Mouse (Mus musculus) forebrain, embryonic 16.5 days (tissue): ENCODE measurements at regions not wholly inside any gene's neighbourhood (a gene's known extent, or its start where the extent isn't known, plus 50 kb on each side); places are given as distances from the start of the nearest gene placed in this dataset.

Source experiments
- ATAC-seq: fragments of 200-750 bp; cut with Nextera tagmentation; 2 replicates; pipeline ENCODE4 v1.8.0; 2017; ENCODE audit warnings: mild to moderate bottlenecking, moderate library complexity
- H3K27ac ChIP-seq: fragments of 300-500 bp; sonication (generic); 2 replicates; pipeline ENCODE4 v1.5.1; 2014; ENCODE audit warnings: low read length, control low read depth
- H3K27me3 ChIP-seq: fragments of 300-500 bp; sonication (generic); replicated peaks from 2 replicates; pipeline ENCODE4 v1.6.1; 2014; ENCODE audit warnings: low read length; ENCODE audit not compliant: control insufficient read depth, insufficient read depth
- H3K36me3 ChIP-seq: fragments of 300-500 bp; sonication (generic); 2 replicates; pipeline ENCODE4 v1.6.1; 2014; ENCODE audit not compliant: control insufficient read depth, insufficient read depth
- H3K4me1 ChIP-seq: fragments of 300-500 bp; sonication (generic); replicated peaks from 2 replicates; pipeline ENCODE4 v1.6.1; 2014; ENCODE audit warnings: low read length; ENCODE audit not compliant: control insufficient read depth, insufficient read depth
- H3K4me2 ChIP-seq: fragments of 300-500 bp; sonication (generic); 2 replicates; pipeline ENCODE4 v1.6.1; 2014; ENCODE audit warnings: mild to moderate bottlenecking, low read length, control low read depth
- H3K4me3 ChIP-seq: fragments of 300-500 bp; sonication (generic); replicated peaks from 2 replicates; pipeline ENCODE4 v1.5.1; 2014; ENCODE audit warnings: mild to moderate bottlenecking, low read length, control low read depth
- H3K9ac ChIP-seq: fragments of 300-500 bp; sonication (generic); replicated peaks from 2 replicates; pipeline ENCODE4 v1.6.1; 2014; ENCODE audit warnings: low read depth, low read length, control low read depth
- H3K9me3 ChIP-seq: fragments of 300-500 bp; sonication (generic); 2 replicates; pipeline ENCODE4 v1.6.1; 2016; ENCODE audit warnings: low read length; ENCODE audit not compliant: control insufficient read depth
- WGBS: fragments of 180-500 bp; shearing (Covaris S2); extraction: QIAGEN DNeasy Blood & Tissue Kit; methylation state at CpG from one replicate; pipeline ENCODE4 v1.1.7; 2014; 5-methylcytosine and 5-hydroxymethylcytosine counted together

DNA sequence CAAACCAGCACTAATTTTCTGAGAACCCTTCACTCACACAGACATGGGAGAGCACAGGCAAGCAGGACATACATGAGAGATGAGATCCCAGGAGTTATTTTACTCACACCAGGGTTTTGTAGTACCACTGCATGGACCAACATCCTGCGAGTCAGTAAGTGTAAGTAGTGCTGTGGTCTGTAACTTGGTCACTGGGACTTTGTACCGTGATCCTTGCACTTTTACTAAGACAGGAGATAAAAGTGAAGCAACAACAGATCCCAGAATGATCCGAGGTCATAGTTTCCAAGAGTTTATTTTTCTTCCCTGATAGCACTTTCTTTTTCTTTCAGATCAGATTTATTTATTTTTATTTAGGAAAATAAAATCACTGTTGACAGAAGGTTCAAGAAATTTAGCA is 54.1 kb upstream of the Mtap start:
- H3K36me3 ChIP-seq: no peaks in the 10 kb centered on the region
- no peak overlapping the region for H3K4me2 ChIP-seq
- no peaks in the 10 kb centered on the region for H3K27me3 ChIP-seq
- H3K9ac ChIP-seq: no peak overlapping the region
- no peak for ATAC-seq
- H3K4me3 ChIP-seq: no peak overlapping the region
- no peaks in the 10 kb centered on the region for H3K4me1 ChIP-seq
- no peaks in the 10 kb centered on the region for H3K9me3 ChIP-seq
- WGBS: 88% methylated on average over 3 of the region's 3 CpGs
- H3K27ac ChIP-seq: no peak overlapping the region

DNA sequence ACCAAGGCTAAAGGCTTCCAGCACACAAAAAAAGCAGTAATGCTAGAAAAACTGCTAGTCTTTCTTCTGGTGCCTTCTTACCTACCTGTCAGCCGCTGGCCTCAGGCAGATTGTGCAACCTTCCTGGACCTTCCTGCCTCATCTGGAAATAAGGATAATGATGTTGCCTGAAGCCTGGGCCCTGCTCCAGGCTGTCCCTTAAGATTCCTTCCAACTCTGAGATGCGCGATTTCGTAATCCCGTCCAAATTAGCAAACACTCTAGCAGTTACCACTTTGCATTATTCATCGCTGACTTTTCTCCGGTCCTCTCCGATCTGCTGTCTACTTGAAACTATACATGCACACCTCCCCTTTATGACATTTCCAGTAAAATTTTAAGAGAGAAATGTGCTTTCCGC is 58.4 kb upstream of the Mtap start:
- H3K27ac ChIP-seq: no peak overlapping the region
- H3K9ac ChIP-seq: no peak overlapping the region
- H3K4me1 ChIP-seq: no peaks in the 10 kb centered on the region
- no peak overlapping the region for H3K4me2 ChIP-seq
- H3K4me3 ChIP-seq: no peak overlapping the region
- WGBS: 82% methylated on average over 9 of the region's 9 CpGs
- no peak for ATAC-seq
- no peaks in the 10 kb centered on the region for H3K36me3 ChIP-seq
- no peaks in the 10 kb centered on the region for H3K27me3 ChIP-seq
- H3K9me3 ChIP-seq: no peaks in the 10 kb centered on the region

- H3K4me3 ChIP-seq: no peak overlapping the region
- no peak overlapping the region for H3K27ac ChIP-seq
- no peaks in the 10 kb centered on the region for H3K36me3 ChIP-seq
- 52% methylated on average over 4 of the region's 4 CpGs for WGBS
- H3K27me3 ChIP-seq: no peaks in the 10 kb centered on the region
- H3K9ac ChIP-seq: no peak overlapping the region
- no peaks in the 10 kb centered on the region for H3K4me1 ChIP-seq
- no peak overlapping the region for H3K4me2 ChIP-seq
- no peak for ATAC-seq
- no peaks in the 10 kb centered on the region for H3K9me3 ChIP-seq
These were observed 62.2 kb upstream of the Mtap start for GRCm38 (mm10) chr4:89074705-89075104.

DNA sequence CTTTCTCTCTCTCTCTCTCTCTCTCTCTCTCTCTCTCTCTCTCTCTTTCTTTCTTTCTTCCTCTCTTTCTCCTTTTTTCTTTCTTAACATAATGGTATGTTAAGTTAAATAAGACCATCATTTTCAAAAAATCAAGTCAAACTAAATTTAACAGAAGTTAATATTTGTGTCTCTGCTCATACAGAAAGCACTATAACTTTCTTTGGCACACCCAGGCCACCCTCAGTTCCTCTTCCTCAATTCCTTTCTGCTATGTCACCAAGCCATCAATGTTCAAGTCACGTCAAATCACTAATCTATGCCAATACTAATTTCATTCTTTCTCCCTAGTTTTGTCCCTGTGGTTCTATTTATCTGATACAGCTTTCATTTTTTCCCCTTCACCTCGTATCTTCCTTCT is 66.5 kb upstream of the Mtap start:
- no peaks in the 10 kb centered on the region for H3K9me3 ChIP-seq
- 81% methylated on average over 2 of the region's 2 CpGs for WGBS
- H3K27me3 ChIP-seq: no peaks in the 10 kb centered on the region
- H3K4me2 ChIP-seq: no peak overlapping the region
- ATAC-seq: no peak
- no peak overlapping the region for H3K4me3 ChIP-seq
- no peak overlapping the region for H3K27ac ChIP-seq
- H3K4me1 ChIP-seq: no peaks in the 10 kb centered on the region
- H3K9ac ChIP-seq: no peak overlapping the region
- H3K36me3 ChIP-seq: no peaks in the 10 kb centered on the region

- Histone ChIP-seq H3K27ac (no peak overlapping the region), H3K9me3 (no peaks in the 10 kb centered on the region), H3K4me1 (no peaks in the 10 kb centered on the region), H3K4me2 (no peak overlapping the region), H3K27me3 (no peaks in the 10 kb centered on the region), H3K9ac (no peak overlapping the region), H3K4me3 (no peak overlapping the region), H3K36me3 (no peaks in the 10 kb centered on the region)
- WGBS: 80% methylated on average over 7 of the region's 7 CpGs
- no peak for ATAC-seq
These were observed 72.5 kb upstream of the Mtap start for GRCm38 (mm10) chr4:89064401-89064800.

- no peak overlapping the region for H3K4me2 ChIP-seq
- no peak overlapping the region for H3K4me3 ChIP-seq
- H3K9me3 ChIP-seq: no peaks in the 10 kb centered on the region
- no peak overlapping the region for H3K9ac ChIP-seq
- no peak for ATAC-seq
- no peaks in the 10 kb centered on the region for H3K36me3 ChIP-seq
- no peaks in the 10 kb centered on the region for H3K27me3 ChIP-seq
- no peaks in the 10 kb centered on the region for H3K4me1 ChIP-seq
- no peak overlapping the region for H3K27ac ChIP-seq
- 83% methylated on average over 1 of the region's 1 CpGs for WGBS
These were observed 74.5 kb upstream of the Mtap start for GRCm38 (mm10) chr4:89062384-89062783.

DNA sequence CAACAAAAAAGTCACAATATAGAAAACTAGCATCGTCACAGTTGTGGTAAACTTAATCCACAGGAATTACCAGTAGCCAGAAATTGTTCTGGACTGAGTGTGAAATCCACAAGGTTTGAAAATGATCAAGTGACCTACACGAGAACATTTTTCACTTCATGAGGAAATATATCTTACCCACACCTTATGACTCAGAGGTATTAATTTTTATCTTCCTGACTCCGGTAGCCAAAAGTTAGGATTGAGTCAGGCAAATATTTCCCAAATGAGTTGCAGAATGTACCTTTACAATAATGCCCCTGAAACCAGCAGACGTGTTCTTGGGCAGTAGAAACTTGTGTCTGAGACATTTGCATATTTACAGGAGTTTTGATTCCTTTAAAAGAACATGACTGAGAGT is 75.3 kb upstream of the Mtap start:
- WGBS: 90% methylated on average over 4 of the region's 4 CpGs
- Histone ChIP-seq H3K4me1 (no peaks in the 10 kb centered on the region), H3K36me3 (no peaks in the 10 kb centered on the region)

GRCm38 (mm10) chr4:89057573-89057972 is 79.3 kb upstream of the Mtap start:
- H3K36me3 ChIP-seq: no peaks in the 10 kb centered on the region
- no peaks in the 10 kb centered on the region for H3K4me1 ChIP-seq

More for the DNA sequence above, 75.3 kb upstream of the Mtap start:
- Histone ChIP-seq H3K4me2 (no peak overlapping the region), H3K4me3 (no peak overlapping the region), H3K27ac (no peak overlapping the region), H3K27me3 (no peaks in the 10 kb centered on the region), H3K9me3 (no peaks in the 10 kb centered on the region), H3K9ac (no peak overlapping the region)
- ATAC-seq: no peak

GRCm38 (mm10) chr4:89057135-89057534 is 79.8 kb upstream of the Mtap start:
- Histone ChIP-seq H3K4me3 (no peak overlapping the region), H3K9ac (no peak overlapping the region), H3K4me2 (no peak overlapping the region), H3K9me3 (no peaks in the 10 kb centered on the region), H3K27me3 (no peaks in the 10 kb centered on the region), H3K36me3 (no peaks in the 10 kb centered on the region), H3K27ac (no peak overlapping the region), H3K4me1 (no peaks in the 10 kb centered on the region)
- no peak for ATAC-seq
- WGBS: 61% methylated on average over 1 of the region's 1 CpGs

More at GRCm38 (mm10) chr4:89057573-89057972, 79.3 kb upstream of the Mtap start:
- H3K9ac ChIP-seq: no peak overlapping the region
- no peak overlapping the region for H3K27ac ChIP-seq
- no peak overlapping the region for H3K4me2 ChIP-seq
- H3K4me3 ChIP-seq: no peak overlapping the region
- no peaks in the 10 kb centered on the region for H3K27me3 ChIP-seq
- H3K9me3 ChIP-seq: no peaks in the 10 kb centered on the region
- no peak for ATAC-seq

DNA sequence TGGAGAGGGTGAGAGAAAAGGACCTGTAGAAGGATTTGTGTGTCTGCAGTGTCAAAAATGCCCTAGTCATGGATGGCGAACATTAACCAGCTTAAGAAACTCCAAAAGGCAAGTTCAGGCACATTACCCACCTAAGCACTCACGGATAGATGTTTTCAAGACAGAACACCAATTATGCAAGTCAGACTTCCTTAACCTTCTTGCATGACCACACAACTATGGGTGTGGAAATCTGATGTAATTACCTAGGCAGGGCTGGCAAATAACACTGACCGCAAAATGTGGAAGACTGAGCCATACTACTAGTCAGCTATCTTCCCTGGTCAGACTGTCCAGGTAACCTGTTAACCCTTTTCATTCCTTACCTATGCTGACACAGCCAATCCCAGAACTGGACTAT is 81.0 kb upstream of the Mtap start:
- 88% methylated on average over 3 of the region's 3 CpGs for WGBS
- Histone ChIP-seq H3K4me3 (no peak overlapping the region), H3K27ac (no peak overlapping the region), H3K27me3 (no peaks in the 10 kb centered on the region), H3K4me2 (no peak overlapping the region), H3K9me3 (no peaks in the 10 kb centered on the region), H3K9ac (no peak overlapping the region), H3K4me1 (no peaks in the 10 kb centered on the region), H3K36me3 (no peaks in the 10 kb centered on the region)
- ATAC-seq: no peak
